Comparison of ENCODE assay signal across 8 mouse cellular contexts in genomic region chr10:95501463-95502081, GRCm38 (mm10). TPM values are rescaled to one million over a fixed set of nuclear protein-coding genes. Genes with fewer than 3 reads are reported as not detected.
DNase-seq lines count a peak whose midpoint lies in the region; ATAC-seq lines count a peak whose summit lies in the region.

Gene Mrpl42, minus strand, starts transcription at chr10:95501940.

- DNase-seq in adrenal gland, adult 18-20 months (ENCODE audit: low spot score in 2 of 2), result peak; percentile 71 to 78
- peak; percentile 96 for DNase-seq in embryo, embryonic 10.5 days (ENCODE audit: low spot score)
- peak; percentile 89 for DNase-seq in gastrocnemius, postnatal 14 days
- DNase-seq in induced T-regulatory cell, adult 2 months (ENCODE audit: low read depth), result peak; percentile 86
- DNase-seq in left cerebral cortex, adult 8-10 months (ENCODE audit: low spot score in 2 of 2), result peak; percentile 62 to 82
- DNase-seq in right cerebral cortex, adult 2 months (ENCODE audit: low spot score in 2 of 2), result peak; percentile 87 to 92
- DNase-seq in urinary bladder, postnatal 10 days (ENCODE audit: low spot score), result peak; percentile 49

- peak; percentile 100 for ATAC-seq in megakaryocyte, adult 5-6 weeks (ENCODE audit: poor library complexity, severe bottlenecking)

- intact Hi-C loops in gastrocnemius, postnatal 14 days (cut with DNase I; ENCODE audit: low total_unique reads), result no loop called here

RNA-seq across cellular contexts. Expression of gene Mrpl42, which starts in this region (rescaled TPM):
- 100 to 1,000 TPM; 123 to 155 TPM for total RNA-seq in adrenal gland, adult 18-20 months (2021)
- 100 to 1,000 TPM; 224 to 246 TPM for total RNA-seq in gastrocnemius, postnatal 14 days (2021)
- total RNA-seq in left cerebral cortex, adult 8-10 months (2022), result 10 to 100 TPM; 60.9 to 73.8 (median 65.8) TPM
- 153 and 157 TPM in 2 replicates for total RNA-seq in megakaryocyte, adult 5-6 weeks (2015)
- 126 and 127 TPM in 2 replicates for total RNA-seq in megakaryocyte, adult 5-6 weeks (2017)

Comparison
In these comparisons a context has a peak if more than half of its experiments do, and no peak if none do; other contexts are left out.
1. Peak in every context shown above with its lines: DNase-seq and ATAC-seq.